Mouse (Mus musculus): Measurements from ENCODE around the gene Slc6a3. TPM values are rescaled to one million over a fixed set of nuclear protein-coding genes. Genes with fewer than 3 reads are reported as not detected.

Slc6a3 gene
- total RNA-seq (2023): not detected

DNA sequence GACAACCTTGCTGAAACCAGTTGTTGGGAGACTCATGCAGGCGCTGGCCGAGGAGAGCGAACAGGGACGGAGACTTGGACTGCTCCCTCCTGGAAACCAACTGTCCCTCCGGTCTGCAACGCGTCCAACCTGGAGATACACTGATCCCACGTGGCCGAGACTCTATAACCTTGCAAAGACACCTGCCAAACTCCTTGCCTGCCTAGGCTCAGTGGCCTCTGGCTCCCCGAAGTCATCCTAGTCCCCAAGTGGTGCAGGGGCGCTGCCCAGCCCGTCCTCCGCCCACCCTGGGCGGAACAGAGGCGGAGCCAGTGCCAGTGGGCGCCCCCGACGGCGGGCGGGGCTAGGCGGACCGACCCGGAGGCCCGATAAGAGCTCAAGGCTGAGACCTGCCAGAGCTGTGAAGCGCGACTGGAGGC, at the start of gene Slc6a3:
Gene Slc6a3, plus strand, starts transcription at position 345 of the 419 bp plus-strand sequence.

DNA sequence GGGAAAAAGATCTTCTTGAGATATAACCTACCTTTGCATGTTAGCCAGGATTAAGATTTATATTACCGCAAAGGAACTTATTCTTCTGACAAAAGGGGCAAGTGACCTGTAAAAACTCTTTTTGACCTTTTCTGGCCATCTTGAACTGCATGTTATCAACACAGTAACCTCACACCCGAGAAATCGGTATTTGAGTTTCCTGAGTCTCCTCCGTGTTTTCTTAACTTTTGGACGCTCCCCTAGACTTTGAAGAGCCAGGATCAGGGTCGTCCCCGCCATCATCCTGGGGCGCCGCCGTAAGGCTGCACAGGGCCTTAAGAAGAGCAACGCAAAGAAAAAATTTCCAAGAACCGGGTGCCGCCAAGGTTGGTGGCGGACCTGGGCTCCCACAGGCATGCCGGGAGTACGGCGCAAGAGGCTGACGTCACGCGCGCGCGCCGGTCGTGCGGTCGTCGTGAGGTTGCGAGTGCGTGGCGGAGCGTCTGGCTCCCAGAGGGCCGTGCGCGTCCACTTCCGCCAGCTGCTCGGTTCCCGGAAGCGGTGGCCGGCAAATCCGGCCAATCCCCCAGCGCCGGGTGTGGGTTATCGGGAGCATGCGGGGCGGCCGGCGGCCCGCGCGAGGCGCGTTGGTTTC, 67.1 kb downstream of the Slc6a3 start, which contains the start of gene Clptm1l:
Gene Clptm1l, plus strand, starts transcription at position 485 of the 634 bp plus-strand sequence.

DNA sequence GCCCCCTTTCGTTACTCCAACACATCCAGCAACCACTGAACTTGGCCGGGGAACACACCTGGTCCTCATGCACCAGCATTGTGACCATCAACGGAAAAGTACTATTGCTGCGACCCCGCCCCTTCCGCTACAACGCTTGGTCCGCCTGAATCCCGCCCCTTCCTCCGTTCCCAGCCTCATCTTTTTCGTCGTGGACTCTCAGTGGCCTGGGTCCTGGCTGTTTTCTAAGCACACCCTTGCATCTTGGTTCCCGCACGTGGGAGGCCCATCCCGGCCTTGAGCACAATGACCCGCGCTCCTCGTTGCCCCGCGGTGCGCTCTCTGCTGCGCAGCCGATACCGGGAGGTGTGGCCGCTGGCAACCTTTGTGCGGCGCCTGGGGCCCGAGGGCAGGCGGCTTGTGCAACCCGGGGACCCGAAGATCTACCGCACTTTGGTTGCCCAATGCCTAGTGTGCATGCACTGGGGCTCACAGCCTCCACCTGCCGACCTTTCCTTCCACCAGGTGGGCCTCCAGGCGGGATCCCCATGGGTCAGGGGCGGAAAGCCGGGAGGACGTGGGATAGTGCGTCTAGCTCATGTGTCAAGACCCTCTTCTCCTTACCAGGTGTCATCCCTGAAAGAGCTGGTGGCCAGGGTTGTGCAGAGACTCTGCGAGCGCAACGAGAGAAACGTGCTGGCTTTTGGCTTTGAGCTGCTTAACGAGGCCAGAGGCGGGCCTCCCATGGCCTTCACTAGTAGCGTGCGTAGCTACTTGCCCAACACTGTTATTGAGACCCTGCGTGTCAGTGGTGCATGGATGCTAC, 90.4 kb downstream of the Slc6a3 start, which contains the start of gene Tert:
Gene Tert, plus strand, starts transcription at position 167 of the 805 bp plus-strand sequence.

Other genes starting within 250 kb of the Slc6a3 start
- gene Mrpl36, start 208.2 kb upstream of the Slc6a3 start, total RNA-seq (2023): 10 to 100 TPM; 20.6 to 27.0 TPM
- 10 to 100 TPM; 44.8 to 49.6 TPM for gene Ndufs6, start 208.2 kb upstream of the Slc6a3 start, total RNA-seq (2023)
- gene Lpcat1, start 69.5 kb upstream of the Slc6a3 start, total RNA-seq (2023): 100 to 1,000 TPM; 133 to 134 TPM
- 100 to 1,000 TPM; 122 to 140 TPM for gene Clptm1l, start 67.3 kb downstream of the Slc6a3 start, total RNA-seq (2023)
- gene Tert, start 90.2 kb downstream of the Slc6a3 start, total RNA-seq (2023): 1 to 10 TPM; 7.2 to 8.8 TPM
- gene Slc6a18, start 141.3 kb downstream of the Slc6a3 start, total RNA-seq (2023): not detected
- under 1 TPM in 1 of 2 experiments, not detected in 1; 0.41 TPM for gene Slc6a19, start 168.1 kb downstream of the Slc6a3 start, total RNA-seq (2023)
- gene Slc12a7, start 196.3 kb downstream of the Slc6a3 start, total RNA-seq (2023): 1 to 10 TPM; 8.8 to 9.5 TPM

Measured in B cell, adult 67 days (primary cell).